Mouse (Mus musculus) embryonic stem cell, embryonic (primary cell): ENCODE measurements around the gene Antxr1.

Source experiments
- CTCF ChIA-PET, 4 experiments: fragments of 300-600 bp in 2 of 4; fragments of 350-600 bp in 2 of 4; sonication (Branson Sonifier 250); formaldehyde crosslinking; loops; one replicate each; lab custom pipeline; 2022; ENCODE audit warnings: inconsistent platforms in 2 of 4; lab: Charles Lee
- POLR2A ChIA-PET, 4 experiments: fragments of 300-600 bp in 2 of 4; fragments of 350-600 bp in 2 of 4; sonication (Branson Sonifier 250); formaldehyde crosslinking; loops; one replicate each; lab custom pipeline; 2022; ENCODE audit warnings: antibody characterized with exemption in 4 of 4, inconsistent platforms in 1 of 4; lab: Charles Lee

Antxr1 gene

DNA sequence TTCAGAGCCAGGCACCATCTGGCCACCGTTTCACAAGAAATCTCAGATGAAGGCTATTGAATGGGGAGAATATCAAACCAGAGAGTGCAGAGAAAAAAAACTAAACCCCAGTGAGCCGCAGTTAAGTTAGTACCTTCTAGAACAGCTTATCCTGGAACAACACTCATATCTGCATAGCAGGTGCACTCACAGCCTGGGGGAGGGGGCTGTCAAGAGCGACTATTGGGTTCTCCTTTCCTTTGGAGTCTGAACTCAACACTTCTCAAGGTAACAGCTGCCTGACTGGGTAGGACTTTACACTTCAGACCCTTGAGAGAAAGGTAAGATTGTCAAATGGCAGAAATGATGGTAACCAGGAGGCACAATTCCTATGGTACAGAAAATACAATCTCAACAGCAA, 187.7 kb downstream of the Antxr1 start:
- CTCF ChIA-PET = no interaction called here
- POLR2A ChIA-PET = interaction anchor here in 1 of 4 experiments (0.6 kb wide), 1 partner anchor 15 kb away, joined by 8 read pairs; no protein-coding TSS in a partner anchor

DNA sequence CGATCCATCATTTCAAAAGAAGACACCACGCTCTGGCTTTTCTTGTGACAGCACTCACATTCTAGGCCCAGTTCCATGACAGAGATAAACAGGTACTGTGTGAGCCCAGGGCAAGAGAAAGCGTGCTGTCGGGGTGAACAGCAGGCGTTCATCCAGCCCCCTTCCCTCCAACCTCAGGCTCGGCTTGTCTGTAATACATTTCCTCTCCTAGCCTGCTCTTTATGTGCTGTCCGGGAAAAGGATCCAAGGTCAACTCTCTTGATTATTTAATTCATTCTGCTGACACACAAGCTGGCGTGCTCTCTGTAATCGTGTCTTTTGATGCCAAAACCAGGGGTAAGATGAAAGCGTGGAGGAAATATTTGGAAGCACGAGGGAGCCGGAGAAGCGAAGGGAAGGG, 192.0 kb downstream of the Antxr1 start:
- ChIA-PET POLR2A (no interaction called here), CTCF (interaction anchor here in 1 of 4 experiments (1.1 kb wide), 1 partner anchor 324 kb away, joined by 5 read pairs; no protein-coding TSS in a partner anchor)

DNA sequence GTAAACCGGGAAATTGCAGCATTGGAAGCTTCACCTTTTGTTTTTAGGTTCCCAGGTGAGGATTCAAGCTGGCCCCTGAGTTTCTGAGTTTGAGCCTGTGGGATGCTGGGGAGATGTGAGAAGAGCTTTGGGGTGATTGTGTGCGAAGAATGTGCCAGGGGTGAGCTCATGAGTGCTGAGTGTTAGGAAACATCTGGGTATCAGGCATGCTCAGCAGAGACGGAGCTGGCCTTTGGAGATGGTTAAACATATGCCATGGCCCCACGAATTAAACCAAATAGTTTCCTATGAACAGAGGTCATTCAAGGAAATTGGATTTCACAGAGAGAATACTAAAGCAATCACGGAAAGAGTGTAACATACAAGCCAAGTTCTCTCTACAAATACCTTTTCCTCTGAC, 193.4 kb downstream of the Antxr1 start:
- POLR2A ChIA-PET = no interaction called here

DNA sequence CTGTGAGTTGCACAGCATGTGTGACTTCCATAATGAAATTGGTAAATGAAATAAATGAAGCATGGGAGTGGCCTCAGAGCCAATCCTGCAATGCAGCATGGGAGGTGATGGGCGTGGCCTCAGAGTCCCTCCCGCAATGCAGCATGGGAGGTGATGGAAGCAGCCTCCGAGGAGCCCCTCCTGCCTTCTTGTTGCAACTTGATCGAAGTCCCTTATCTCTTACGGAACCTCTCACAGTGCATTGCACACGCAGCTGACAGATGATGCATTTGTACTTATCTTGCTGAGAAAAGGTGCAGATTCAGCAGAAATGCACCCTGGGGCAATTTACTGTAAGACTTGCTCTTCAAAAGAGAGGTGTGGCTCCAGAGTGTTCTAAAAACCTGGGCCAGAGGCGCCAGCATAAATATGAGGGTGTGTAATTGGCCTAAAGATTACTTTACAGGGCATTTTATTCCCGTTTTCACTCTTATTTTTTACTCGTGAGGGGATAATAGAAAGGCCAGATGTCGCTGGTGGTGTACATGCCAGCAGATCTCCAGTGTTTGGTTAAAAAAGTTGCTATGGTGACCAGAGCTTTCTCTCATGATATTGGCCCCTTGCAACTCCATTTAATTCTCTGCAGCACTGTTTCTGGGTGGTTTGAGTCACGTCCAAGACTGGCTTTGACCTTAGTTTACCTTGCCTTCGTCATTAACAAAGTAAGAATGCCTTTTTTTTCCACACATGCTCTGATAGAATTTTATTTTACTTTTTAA, 195.6 kb downstream of the Antxr1 start:
- CTCF ChIA-PET = no interaction called here

More for the DNA sequence above, 193.4 kb downstream of the Antxr1 start:
- CTCF ChIA-PET = interaction anchor here in 1 of 4 experiments (1.0 kb wide), 1 partner anchor 20 kb away, joined by 3 read pairs; no protein-coding TSS in a partner anchor

DNA sequence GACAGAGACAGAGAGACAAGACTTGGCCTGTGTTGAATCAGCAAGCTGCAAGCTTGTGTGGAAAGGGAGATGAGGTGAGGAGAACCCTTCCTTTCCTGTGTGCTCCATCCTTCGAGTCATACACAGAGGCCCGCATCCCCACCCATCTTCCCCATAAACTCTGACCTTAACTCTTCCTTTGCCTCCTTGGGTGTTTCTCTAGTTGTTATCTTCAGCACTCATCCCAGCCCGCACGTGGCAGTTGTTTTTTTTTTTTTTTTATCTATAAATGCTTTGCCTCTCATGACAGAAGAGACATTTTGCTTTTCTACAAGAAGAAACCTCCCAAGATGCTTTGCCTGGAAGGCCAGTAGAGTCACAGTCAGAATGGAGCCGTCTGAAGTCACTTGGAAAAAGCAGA, 197.1 kb downstream of the Antxr1 start:
- ChIA-PET POLR2A (interaction anchor here in 1 of 4 experiments (0.6 to 0.7 kb wide), 2 partner anchors 164 to 581 kb away, joined by 3 to 4 read pairs; no protein-coding TSS in a partner anchor), CTCF (no interaction called here)

More for the DNA sequence above, 195.6 kb downstream of the Antxr1 start:
- POLR2A ChIA-PET = no interaction called here

DNA sequence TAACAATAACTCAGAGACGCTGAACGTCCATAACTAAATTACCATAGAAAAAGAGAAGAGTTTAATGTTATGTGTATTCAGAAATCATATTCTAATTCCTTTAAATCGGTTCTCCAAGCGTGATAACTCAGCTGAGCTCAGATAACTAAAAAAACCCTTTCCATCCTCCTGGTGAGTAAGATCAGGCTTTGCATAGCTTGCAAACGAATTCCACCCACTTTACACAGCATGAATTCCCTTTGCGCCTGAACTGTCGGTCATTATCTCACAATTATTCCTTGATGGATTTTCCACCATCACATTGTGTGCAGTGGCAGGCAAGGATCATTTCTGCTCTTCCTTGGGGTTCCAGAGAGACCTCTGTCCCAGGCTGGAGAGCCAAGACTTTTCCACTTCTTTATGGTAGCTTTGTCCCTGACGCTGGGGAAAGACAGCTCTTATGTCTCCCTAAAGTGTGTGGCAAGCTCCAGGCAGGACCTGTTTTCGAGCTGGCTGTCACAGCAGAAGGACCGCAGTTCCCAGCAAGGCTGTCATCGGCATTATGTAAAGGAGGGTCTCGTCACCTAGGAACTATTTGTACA, 201.6 kb downstream of the Antxr1 start:
- ChIA-PET CTCF (interaction anchor here in 3 of 4 experiments (0.8 to 1.0 kb wide), 3 partner anchors 32 to 33 kb away, joined by 3 read pairs; no protein-coding TSS in a partner anchor), POLR2A (interaction anchor here in 1 of 4 experiments (0.9 kb wide), 1 partner anchor 92 kb away, joined by 3 read pairs; no protein-coding TSS in a partner anchor)

DNA sequence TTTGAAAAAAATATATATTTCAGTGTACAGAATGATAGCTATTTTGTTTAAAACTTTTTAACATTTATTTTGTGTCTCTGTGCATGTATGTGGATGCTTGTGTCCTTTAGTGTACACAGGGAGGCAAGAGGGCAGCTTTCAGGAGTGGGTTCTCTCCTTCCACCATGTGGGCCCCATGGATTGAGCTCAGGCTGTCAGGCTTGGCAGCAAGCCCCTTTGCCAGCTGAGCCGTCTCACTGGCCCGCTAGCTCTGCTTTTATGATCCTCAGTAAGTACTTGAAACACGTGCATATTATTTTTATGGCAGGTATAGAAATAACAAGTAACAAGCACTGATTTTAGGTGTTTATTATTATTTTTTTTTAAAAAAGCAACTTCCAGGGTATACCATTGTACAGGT, 202.1 kb downstream of the Antxr1 start:
- CTCF ChIA-PET = interaction anchor here (0.6 to 1.0 kb wide), 5 partner anchors 28 to 147 kb away, joined by 3 to 5 read pairs (median 3); no protein-coding TSS in a partner anchor
- POLR2A ChIA-PET = interaction anchor here in 1 of 4 experiments (0.8 to 0.9 kb wide), 2 partner anchors 14 to 91 kb away, joined by 3 to 8 read pairs; no protein-coding TSS in a partner anchor

DNA sequence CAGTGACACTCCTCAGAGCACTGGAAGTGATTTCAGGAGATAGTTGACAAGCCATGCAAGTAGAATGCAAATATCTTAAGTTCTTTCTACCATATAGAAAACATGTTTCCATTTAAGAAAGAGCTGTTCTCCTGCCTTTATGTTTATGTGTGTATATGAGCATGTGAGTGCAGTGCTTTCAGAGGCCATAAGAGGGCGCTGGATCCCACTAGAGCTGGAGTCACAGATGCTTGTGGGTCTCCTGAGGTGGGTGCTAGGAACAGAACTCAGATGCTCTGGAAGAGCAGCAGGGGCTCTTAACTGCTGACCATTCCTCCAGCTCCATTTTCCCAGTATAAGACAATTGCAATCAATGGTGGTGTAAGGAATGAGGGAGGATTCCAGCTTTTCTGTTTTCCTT, 204.5 kb downstream of the Antxr1 start:
- ChIA-PET POLR2A (interaction anchor here in 1 of 4 experiments (0.6 kb wide), 1 partner anchor 89 kb away, joined by 3 read pairs; no protein-coding TSS in a partner anchor), CTCF (interaction anchor here (0.5 to 1.3 kb wide), 9 partner anchors 10 to 491 kb away, joined by 3 to 4 read pairs (median 3); no protein-coding TSS in a partner anchor)

DNA sequence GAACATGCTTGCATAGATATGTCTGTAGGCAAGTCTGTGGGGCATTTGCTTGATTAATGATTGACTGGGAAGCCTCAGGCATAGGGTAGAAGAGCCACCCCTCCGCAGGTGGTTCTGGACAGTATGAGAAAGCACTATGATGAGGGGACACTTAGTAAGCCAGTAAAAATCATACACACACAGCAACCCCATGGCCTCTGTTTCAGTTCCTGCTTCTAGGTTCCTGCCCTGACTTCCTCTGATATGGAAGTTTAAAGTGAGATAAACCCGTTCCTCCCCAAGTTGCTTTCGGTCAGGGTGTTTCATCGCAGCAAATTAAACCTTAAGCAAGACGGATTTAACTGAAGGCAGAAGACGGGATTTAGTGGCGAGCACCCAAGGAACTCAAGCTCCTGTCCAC, 205.0 kb downstream of the Antxr1 start:
- POLR2A ChIA-PET = no interaction called here
- CTCF ChIA-PET = interaction anchor here in 2 of 4 experiments (0.5 to 1.3 kb wide), 4 partner anchors 10 to 29 kb away, joined by 3 to 4 read pairs (median 3); no protein-coding TSS in a partner anchor

DNA sequence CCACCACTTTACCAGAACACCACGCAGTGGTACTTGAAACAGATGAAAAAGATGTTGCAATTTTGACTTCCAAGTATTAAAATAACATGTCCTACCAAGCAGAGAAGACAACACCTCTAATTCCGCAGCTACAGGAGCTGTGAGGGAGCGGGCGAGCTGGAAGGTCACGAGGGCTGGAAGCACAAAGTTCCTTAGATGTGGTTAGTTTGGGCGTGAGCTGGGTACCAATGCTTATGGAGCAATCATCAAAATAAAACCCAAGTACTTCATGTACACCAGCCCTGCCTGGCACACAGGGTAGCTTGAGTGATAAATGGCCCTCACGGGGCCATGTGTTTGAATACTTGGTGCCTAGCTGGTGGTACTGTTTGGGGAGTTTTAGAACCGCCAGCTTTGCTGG, 205.8 kb downstream of the Antxr1 start:
- ChIA-PET CTCF (interaction anchor here in 2 of 4 experiments (0.6 to 1.2 kb wide), 2 partner anchors 28 to 50 kb away, joined by 3 read pairs; no protein-coding TSS in a partner anchor), POLR2A (no interaction called here)

DNA sequence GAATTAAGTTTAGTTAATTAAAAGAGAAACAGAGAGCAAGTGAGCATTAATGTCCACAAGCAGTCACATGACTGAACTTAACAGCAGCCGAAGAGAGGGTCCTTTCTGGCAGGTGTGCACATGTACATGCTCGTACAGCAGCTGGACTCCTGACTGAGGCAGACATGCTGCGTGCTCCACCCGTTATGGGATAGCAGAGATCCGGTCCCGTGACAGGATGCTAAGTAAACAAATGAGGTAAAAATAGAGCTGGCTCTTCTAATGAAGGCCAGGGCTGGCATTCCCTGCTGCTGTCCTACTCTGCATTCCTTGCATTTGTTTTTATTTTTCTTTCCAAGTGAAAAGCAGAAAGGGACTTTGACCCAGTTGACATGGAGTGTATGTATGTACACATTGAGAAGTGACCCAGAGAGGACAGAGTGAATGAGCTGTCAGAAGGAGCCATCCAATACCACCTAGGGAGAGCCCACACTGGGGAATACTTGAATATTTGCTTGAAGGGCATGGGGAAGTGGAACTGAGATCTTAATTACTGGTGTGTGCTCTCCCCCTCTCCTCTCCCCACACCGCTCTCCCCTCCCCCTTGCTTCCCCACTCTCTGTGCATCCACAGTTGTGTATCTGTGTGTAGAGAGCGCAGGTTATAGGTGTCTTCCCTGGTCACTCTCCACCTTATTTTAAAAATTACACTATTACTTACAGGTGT, 208.4 kb downstream of the Antxr1 start:
- ChIA-PET POLR2A (interaction anchor here in 1 of 4 experiments (0.6 kb wide), 1 partner anchor 615 kb away, joined by 3 read pairs; no protein-coding TSS in a partner anchor), CTCF (interaction anchor here in 1 of 4 experiments (0.6 kb wide), 1 partner anchor 147 kb away, joined by 3 read pairs; no protein-coding TSS in a partner anchor)

DNA sequence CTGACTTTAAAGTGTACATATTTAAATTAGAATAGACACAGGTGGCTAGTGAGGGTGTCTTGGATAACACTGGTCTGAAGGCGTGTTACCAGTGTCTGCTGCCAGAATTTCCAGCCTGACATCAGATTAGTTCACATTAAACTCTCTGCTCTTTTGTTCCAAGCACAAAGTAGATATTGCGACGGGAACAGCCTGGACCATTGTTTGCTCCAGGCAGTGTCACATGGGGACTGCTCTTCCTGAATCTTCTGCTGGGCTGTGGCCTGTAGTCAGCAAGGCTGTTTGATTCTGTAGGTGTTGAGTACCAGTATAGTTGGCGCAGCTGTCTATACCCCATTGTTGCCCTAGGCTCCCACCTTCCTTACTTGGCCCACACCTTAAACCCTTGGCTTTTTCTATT, 211.6 kb downstream of the Antxr1 start:
- ChIA-PET POLR2A (no interaction called here), CTCF (interaction anchor here in 2 of 4 experiments (0.6 to 1.3 kb wide), 3 partner anchors 23 to 212 kb away, joined by 3 to 4 read pairs (median 3); partner anchors contain the start of gene Antxr1 (in 1 of the 2))

DNA sequence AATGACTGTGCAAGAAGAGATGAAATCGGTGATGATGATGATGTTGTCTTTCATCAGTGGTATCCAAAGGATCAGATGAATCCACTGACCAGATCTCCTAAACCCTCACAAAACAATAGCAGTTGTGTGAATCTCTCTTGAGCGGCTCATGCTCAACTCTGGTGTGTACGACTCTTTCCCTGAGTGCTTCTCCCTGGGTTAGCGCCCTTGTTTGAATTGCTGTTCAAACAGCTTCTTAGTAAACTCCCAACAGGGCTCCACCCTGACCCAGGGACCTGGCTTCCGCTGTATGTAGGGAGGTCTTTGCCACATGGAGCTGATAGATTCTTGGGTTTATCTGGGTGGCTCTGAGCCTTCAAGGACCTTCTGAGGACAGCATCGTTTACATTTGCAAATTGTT, 212.2 kb downstream of the Antxr1 start:
- ChIA-PET CTCF (interaction anchor here in 2 of 4 experiments (0.6 to 1.3 kb wide), 5 partner anchors 22 to 261 kb away, joined by 3 to 4 read pairs (median 3); partner anchors contain the start of gene Antxr1 (in 1 of the 2)), POLR2A (interaction anchor here in 1 of 4 experiments (0.8 kb wide), 1 partner anchor 728 kb away, joined by 3 read pairs; the partner anchor contains the start of gene Cnbp)

DNA sequence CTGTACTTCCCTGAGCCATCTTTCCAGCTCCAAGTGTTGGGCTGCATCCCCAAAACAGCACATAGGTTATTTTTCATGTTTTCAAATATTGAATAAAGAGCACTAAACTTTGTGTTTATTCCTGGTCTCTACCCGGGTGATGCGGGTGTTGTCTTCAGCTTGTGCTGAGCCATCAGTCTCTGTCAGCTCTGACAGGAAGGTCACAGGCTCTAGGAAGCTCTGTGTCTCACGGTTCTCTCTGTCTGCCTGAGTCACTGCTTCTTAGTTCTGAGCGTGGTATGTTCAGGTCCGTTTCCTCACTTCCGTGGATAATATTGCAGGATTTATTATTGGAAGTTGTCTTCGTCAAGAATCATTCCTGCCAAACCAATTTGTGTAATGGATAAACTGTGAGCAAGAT, 213.7 kb downstream of the Antxr1 start:
- ChIA-PET POLR2A (interaction anchor here in 2 of 4 experiments (0.6 to 0.8 kb wide), 3 partner anchors 56 to 859 kb away, joined by 3 to 7 read pairs (median 4); partner anchors contain the start of gene H1fx (in 1 of the 2)), CTCF (interaction anchor here (0.6 to 4.1 kb wide), 6 partner anchors 10 to 583 kb away, joined by 3 to 17 read pairs (median 8); no protein-coding TSS in a partner anchor)

DNA sequence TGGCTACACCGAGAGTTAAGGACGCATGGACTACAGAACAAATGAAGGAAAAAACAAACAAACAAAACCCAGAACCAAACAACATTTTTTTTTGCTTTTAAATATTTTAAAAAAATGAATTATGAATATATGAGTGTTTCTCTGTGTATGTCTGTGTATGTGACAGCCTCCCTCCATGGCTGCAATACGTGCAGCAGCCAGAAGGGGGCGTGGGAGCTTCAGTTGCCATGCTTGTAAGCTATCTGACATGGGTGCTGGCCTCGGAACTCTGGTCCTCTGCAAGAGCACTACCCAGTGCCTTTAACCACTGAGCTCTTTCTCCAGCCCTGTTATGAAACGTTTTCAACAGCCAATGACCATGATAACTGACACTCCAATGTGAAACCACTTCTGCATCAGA, 215.0 kb downstream of the Antxr1 start:
- CTCF ChIA-PET = interaction anchor here (0.6 to 4.1 kb wide), 13 partner anchors 10 to 345 kb away, joined by 3 to 22 read pairs (median 4); no protein-coding TSS in a partner anchor
- POLR2A ChIA-PET = interaction anchor here in 2 of 4 experiments (0.8 to 2.0 kb wide), 2 partner anchors 78 to 217 kb away, joined by 3 to 4 read pairs; partner anchors contain the start of gene Gfpt1 (in 1 of the 2)

DNA sequence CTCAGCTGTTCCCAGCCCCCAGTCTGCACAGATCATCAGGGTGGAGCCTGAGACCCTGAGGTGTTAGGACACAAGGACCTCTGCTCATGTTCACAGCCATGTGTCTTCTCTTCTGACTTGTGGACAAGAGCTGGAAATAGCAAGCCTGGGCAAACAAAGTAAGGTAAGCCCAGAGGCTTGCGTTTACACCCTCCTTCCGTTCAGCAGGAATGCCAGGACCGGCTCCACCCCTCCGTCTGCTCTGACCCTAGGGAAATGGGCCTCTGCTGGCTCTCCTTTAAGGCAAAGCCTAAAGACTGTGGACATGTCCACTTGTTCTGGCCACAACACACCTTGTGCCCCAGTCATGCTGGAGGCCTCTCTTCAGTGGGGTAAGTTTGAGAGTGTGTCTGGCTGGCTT, 215.6 kb downstream of the Antxr1 start:
- POLR2A ChIA-PET = interaction anchor here in 3 of 4 experiments (0.8 to 2.0 kb wide), 11 partner anchors 12 to 264 kb away, joined by 3 to 4 read pairs (median 3); partner anchors contain the start of genes Gfpt1 (in 1 of the 3) and Nfu1 (in 1 of the 3)

More for the DNA sequence above, 215.6 kb downstream of the Antxr1 start:
- CTCF ChIA-PET = interaction anchor here in 3 of 4 experiments (0.7 to 4.1 kb wide), 6 partner anchors 18 to 346 kb away, joined by 3 to 22 read pairs (median 4); no protein-coding TSS in a partner anchor
